Mouse (Mus musculus) olfactory bulb, adult 2 months (tissue): ENCODE data around the gene Capn3. TPM values are rescaled to one million over a fixed set of nuclear protein-coding genes. Genes with fewer than 3 reads are reported as not detected.

ENCODE experiments used
- H3K27ac ChIP-seq: fragments of 200-500 bp; 2 replicates; pipeline ENCODE4 v1.5.1; 2012; ENCODE audit warnings: low read depth, low read length; ENCODE audit not compliant: insufficient read depth
- H3K4me1 ChIP-seq: fragments of 200-500 bp; 2 replicates; pipeline ENCODE4 v1.6.1; 2012; ENCODE audit warnings: low read length; ENCODE audit not compliant: control insufficient read depth, insufficient read depth
- H3K4me3 ChIP-seq: fragments of 200-500 bp; 2 replicates; pipeline ENCODE4 v1.5.1; 2012; ENCODE audit warnings: mild to moderate bottlenecking, low read depth, low read length, moderate library complexity; ENCODE audit not compliant: insufficient read depth
- CTCF ChIP-seq: fragments of 200-500 bp; IDR thresholded peaks from 2 replicates; pipeline ENCODE4 v1.5.1; 2012; ENCODE audit warnings: low read depth, mild to moderate bottlenecking, low read length, moderate library complexity; ENCODE audit not compliant: insufficient read depth
- POLR2A ChIP-seq: fragments of 200-500 bp; IDR thresholded peaks from 2 replicates; pipeline ENCODE4 v1.6.1; 2012; ENCODE audit warnings: mild to moderate bottlenecking, low read depth, low read length, moderate library complexity; ENCODE audit not compliant: insufficient read depth
- WGBS: fragments of 180-500 bp; shearing (Covaris S2); methylation state at CpG from one replicate; pipeline ENCODE4 v1.1.7; 2018; 5-methylcytosine and 5-hydroxymethylcytosine counted together
- polyA plus RNA-seq: library from polyadenylated mRNA; stranded (reverse); fragments of >200 nt; gene quantifications from 2 replicates; pipeline ENCODE4 v1.2.4, GENCODE M21; 2012; ENCODE audit warnings: low replicate concordance; ENCODE audit not compliant: missing spikeins, insufficient read depth, insufficient read length

Gene Capn3
- polyA plus RNA-seq, 1 experiment, result not detected

DNA sequence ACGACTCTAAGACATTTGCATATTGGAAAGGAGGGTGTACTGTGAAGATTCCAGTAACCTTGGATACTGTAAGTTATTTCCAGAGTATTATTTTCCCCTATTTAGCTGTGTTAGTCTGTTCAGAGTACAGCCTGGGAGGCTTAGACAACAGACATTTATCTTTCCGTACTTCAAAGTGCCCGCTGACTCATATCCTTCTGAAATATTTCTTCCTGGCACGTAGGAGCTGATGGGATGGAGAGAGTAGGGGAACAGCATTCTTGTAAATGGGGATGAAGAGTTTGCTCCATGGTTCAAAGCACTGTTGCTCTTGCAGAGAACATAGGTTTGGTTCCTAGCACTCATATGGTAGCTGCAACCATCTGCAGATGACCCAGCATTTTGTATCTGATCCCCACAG, 3.2 kb upstream of the Capn3 start:
- no peak overlapping the region for H3K27ac ChIP-seq
- 73% methylated on average over 4 of the region's 4 CpGs for WGBS
- TF ChIP-seq CTCF, result no peak
- no peak for TF ChIP-seq POLR2A
- no peaks in the 10 kb centered on the region for H3K4me1 ChIP-seq
- no peak overlapping the region for H3K4me3 ChIP-seq

DNA sequence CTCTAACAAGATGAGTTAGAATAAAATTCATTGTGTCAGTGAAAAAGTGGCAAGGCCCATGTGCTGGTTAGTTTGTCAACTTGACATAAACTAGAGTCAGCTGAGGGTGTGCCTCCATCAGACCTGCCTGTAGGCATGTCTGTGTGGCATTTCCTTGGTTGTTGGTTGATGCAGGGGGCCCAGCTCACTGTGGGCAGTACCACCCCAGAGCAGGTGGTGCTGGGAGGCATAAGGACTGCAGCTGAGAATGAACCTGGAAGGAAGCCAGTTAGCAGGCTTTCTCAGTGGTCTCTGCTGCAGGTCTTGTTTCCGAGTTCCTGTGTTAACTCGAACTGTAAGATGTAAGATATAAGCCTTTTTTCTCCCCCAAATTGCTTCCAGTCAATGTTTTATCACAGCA, 832 bp upstream of the Capn3 start:
- H3K27ac ChIP-seq, result no peak overlapping the region
- no peak for TF ChIP-seq CTCF
- TF ChIP-seq POLR2A, result no peak
- WGBS, result 74% methylated on average over 2 of the region's 2 CpGs
- H3K4me1 ChIP-seq, result no peaks in the 10 kb centered on the region
- H3K4me3 ChIP-seq, result no peak overlapping the region

DNA sequence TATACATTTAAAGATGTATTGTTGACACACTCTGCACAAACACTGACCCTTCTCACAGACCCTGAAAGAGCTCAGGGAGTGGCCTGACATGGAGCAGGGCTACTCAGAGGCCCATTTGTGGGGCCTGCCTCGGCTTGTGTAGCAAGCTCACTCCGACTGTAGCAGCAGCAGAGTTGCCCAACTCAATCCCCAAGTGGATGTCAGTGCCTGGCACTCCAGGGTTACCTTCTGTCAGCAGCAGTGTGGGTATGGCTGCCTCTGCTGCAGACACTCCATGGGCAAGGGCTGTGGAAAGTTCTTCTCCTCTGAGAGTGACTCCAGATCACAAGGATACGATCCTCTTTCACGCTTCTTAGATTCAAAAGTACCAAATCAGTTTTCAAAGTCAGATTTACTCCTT, 4.4 kb downstream of the Capn3 start:
- TF ChIP-seq POLR2A (no peak), CTCF (no peak)
- Histone ChIP-seq H3K4me1 (no peaks in the 10 kb centered on the region), H3K27ac (no peak overlapping the region), H3K4me3 (no peak overlapping the region)
- WGBS, result 85% methylated on average over 4 of the region's 4 CpGs

DNA sequence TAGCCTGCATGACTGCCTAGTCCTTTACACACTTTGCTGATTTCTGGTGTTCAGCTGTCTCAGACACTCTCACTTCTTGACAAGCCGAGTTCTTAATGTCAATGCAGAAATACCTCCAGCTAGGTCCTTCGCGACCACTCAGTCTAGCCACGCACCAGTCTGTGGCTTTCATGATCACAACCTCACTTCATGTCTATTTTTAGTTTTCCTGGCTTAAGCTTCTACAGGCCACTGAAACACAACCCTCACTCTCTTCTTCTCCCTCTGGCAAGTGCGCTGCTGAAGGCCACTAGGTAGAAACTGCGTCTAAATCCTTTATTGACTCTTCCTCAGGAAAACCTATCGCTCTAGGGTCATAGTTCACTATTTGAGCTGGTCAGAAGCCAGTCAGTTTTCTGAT, 7.5 kb downstream of the Capn3 start:
- H3K27ac ChIP-seq, result no peak overlapping the region
- 85% methylated on average over 7 of the region's 7 CpGs for WGBS
- TF ChIP-seq CTCF, result no peak
- no peak for TF ChIP-seq POLR2A
- no peak overlapping the region for H3K4me3 ChIP-seq
- no peaks in the 10 kb centered on the region for H3K4me1 ChIP-seq

GRCm38 (mm10) chr2:120464091-120464490, 8.3 kb downstream of the Capn3 start:
- Histone ChIP-seq H3K27ac (no peak overlapping the region), H3K4me1 (no peaks in the 10 kb centered on the region), H3K4me3 (no peak overlapping the region)
- TF ChIP-seq POLR2A, result no peak
- TF ChIP-seq CTCF, result no peak
- WGBS, result 68% methylated on average over 8 of the region's 8 CpGs

DNA sequence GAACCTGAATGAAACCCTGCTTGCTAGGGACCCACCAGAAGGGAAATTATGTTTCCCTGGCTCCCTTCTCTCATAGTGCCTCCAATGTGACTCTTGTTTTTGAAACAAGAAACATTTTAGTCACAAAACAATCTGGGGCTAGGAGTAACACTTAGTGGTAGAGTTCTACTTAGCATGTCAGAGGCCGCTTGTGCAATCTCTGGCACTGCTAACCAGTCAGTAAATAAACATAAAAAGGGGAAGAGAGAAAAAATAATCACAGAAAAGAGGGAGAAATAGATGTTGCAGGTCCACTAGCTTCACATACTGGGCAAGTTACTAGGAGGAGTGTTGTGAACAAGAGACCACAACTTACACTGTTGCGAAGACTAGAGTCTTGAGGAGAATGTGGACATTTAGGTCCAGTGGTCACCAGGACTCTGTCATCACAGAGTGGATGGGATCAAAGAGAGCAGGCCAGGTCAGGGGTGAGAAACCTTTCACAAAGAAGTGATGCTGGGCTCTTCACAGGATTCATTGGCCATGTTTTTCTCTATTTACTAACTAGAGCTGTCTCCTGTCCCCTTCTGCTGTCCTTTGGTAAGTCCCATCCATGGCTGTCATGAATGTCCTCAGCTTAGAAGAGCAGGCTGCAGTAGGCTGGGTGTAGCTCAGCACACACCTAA, 9.0 kb downstream of the Capn3 start:
- no peaks in the 10 kb centered on the region for H3K4me1 ChIP-seq
- no peak overlapping the region for H3K27ac ChIP-seq
- 91% methylated on average over 2 of the region's 2 CpGs for WGBS
- H3K4me3 ChIP-seq, result no peak overlapping the region
- TF ChIP-seq POLR2A (no peak), CTCF (no peak)

- TF ChIP-seq POLR2A (no peak), CTCF (no peak)
- no peaks in the 10 kb centered on the region for H3K4me1 ChIP-seq
- 88% methylated on average over 5 of the region's 5 CpGs for WGBS
- no peak overlapping the region for H3K27ac ChIP-seq
- no peak overlapping the region for H3K4me3 ChIP-seq
These were observed 9.6 kb downstream of the Capn3 start for GRCm38 (mm10) chr2:120465397-120465785.

- no peaks in the 10 kb centered on the region for H3K4me1 ChIP-seq
These were observed 12.2 kb downstream of the Capn3 start for GRCm38 (mm10) chr2:120468011-120468410.

GRCm38 (mm10) chr2:120469220-120469619, 13.4 kb downstream of the Capn3 start:
- TF ChIP-seq CTCF (no peak), POLR2A (no peak)
- H3K4me1 ChIP-seq, result no peaks in the 10 kb centered on the region
- 88% methylated on average over 3 of the region's 3 CpGs for WGBS
- no peak overlapping the region for H3K27ac ChIP-seq
- no peak overlapping the region for H3K4me3 ChIP-seq

More at GRCm38 (mm10) chr2:120468011-120468410, 12.2 kb downstream of the Capn3 start:
- Histone ChIP-seq H3K27ac (no peak overlapping the region), H3K4me3 (no peak overlapping the region)
- TF ChIP-seq POLR2A (no peak), CTCF (no peak)

DNA sequence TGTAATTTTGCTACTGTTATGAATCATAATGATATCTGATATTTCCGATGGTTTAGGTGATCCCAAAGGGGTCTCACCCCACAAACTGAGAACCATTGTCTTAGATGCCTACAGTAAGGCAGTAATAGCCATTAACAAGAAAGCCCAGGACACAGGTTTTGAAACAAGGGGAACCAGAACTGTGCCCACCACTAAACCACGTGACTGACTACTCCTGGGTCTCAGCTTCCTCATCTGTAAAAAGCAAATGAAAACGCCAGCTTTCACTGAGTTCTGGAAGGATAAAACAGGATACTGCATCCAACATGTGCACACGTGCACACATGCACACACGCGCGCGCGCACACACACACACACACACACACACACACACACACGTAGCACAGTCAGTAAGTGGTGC, 13.9 kb downstream of the Capn3 start:
- TF ChIP-seq CTCF, result no peak
- TF ChIP-seq POLR2A, result no peak
- no peak overlapping the region for H3K4me3 ChIP-seq
- WGBS, result 91% methylated on average over 10 of the region's 10 CpGs

More for the DNA sequence above, 13.9 kb downstream of the Capn3 start:
- no peaks in the 10 kb centered on the region for H3K4me1 ChIP-seq
- H3K27ac ChIP-seq, result no peak overlapping the region
